Mouse (Mus musculus): ENCODE data around the gene Endov. TPM values are rescaled to one million over a fixed set of nuclear protein-coding genes. Genes with fewer than 3 reads are reported as not detected.

Endov gene
- total RNA-seq, 2 experiments from 2014 or later: 7.1 to 10.3 TPM

GRCm38 (mm10) chr11:119514967-119515636 lies 24.0 kb downstream of the Endov start:
- DNase-seq (ENCODE audit: low spot score): no peak
- intact Hi-C loops (cut with DNase I): no loop called here

- intact Hi-C loops (cut with DNase I): no loop called here
- no peak for DNase-seq (ENCODE audit: low spot score)
These were observed 24.9 kb downstream of the Endov start for GRCm38 (mm10) chr11:119515823-119516676.

- intact Hi-C loops (cut with DNase I): no loop called here
- no peak for DNase-seq (ENCODE audit: low spot score)
These were observed 25.7 kb downstream of the Endov start for GRCm38 (mm10) chr11:119516677-119517361.

DNA sequence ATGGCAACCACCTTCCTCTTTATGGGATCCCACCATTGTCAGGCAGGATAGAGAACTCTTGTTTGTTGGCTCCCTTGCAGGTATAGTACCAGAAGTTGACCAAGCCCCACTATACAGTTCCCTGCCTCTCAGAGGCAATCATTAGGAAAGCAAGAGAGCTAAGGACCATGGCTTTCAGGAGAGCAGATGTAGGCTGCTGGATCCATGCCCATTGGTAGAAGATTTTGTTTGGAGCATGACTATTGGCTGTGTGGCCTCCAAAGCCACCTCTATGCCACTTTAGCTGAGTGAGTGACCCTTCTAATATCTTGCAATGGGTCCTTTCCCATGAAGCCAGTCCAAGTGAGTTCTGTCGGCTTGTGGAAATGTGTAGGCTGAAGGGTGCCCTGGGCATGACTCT lies 28.2 kb downstream of the Endov start:
- intact Hi-C loops (cut with DNase I): no loop called here
- DNase-seq (ENCODE audit: low spot score): no peak

DNA sequence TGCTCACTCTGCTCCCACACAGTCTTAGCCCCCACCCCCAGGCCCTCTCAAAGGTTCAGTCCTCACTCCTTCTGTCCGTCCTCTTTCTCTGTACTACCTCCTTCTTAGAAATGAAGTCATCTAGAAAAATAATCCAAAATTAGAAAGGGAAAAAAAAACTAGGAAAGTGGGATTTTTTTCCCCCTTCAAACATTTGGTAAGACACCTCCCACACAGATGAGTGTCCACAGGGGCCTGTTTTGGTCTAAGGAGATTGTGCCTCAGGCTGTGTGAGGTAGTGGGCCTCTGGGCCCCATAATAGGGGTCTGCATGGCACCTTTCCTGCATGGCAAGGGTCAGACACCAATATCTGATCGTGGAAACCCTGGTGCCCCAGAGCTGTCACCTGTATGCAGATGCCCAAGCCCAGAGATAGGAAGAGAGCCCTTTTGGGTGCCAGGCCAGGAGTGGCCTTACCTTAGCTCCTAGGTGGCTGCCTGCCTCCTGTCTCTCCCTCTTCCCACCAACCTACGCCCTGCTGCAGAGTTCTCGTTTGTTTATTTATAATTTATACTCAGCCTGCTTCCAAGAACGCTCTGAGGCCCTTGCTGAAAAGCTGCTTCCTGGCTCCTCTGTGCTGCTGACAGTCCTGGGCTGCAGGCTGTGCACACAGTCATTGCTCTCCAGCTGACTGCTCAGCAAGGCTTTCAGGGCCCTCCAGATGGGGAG lies 29.0 kb downstream of the Endov start:
- intact Hi-C loops (cut with DNase I): no loop called here
- no peak for DNase-seq (ENCODE audit: low spot score)

DNA sequence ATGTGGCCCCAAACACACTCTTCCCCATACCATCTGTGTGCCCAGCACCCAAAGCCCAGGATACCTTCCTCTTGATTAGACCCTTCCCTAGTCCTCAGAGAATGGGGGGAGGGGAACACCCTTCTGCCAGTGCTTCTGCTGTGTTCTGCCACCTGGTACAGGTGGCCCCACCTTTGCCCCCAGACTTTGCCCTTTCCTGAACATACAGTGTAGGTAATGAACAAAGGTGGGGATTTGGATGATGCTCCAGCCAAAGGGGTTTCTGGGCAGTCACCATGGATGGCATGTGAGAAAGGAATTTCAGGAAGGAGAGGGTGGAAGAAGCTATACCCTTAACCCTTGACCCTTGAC lies 29.5 kb downstream of the Endov start:
- DNase-seq (ENCODE audit: low spot score): no peak
- intact Hi-C loops (cut with DNase I): no loop called here

DNA sequence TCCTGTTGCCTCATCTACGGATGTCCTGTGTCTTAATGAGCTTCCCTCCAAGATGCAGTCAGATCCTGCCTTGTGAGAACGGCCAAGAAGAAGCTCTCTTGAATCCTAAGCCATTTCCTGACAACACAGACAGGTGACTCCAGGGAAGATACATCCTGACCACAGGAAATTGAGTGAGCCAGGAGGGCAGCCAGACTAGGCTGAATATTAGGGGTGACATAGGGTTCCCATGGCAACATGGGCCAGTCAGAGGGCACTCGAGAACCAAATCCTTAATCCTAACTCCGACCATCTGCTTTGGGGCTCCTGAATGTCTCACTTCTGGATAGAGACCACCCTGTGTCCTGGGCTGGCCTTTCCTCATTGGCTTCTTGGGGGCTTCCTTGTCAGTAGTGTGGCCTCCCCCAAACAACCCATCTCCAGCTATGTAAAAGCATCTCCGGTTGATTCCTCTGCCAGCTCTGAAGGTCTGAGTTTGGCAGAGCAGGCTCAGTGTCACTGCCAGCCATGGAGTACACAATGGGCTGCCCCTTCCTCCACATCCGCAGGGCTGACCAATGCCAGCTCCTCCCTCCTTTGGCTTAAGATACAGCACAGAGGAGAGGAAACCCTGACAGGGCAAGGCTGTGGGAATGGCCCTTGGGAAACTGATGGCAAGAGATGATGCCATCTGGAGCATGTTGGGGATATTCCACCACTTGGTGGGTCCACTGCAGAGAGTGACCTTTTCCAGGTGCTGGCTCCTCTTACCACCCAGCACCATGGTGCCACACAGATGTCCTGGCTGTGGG lies 31.0 kb downstream of the Endov start:
- intact Hi-C loops (cut with DNase I): no loop called here

DNA sequence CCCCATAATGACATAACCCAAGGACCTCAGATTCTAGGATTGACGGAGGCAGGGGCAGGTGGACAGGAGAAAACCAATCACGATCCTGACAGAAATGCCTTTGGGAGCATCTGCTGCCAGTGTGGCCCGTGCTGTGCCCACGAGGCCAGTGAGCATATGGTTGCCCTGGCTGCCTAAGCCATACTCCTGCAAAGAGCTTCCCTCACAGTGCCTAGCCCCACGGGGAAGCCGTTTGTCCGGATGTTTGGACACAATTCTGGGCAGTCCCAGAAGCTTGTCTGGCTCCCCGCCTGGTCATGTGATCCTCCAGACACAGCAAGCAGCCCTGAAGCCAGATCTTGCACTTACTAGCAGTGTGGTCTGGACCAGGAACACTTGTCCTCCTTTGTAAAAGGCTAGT lies 31.6 kb downstream of the Endov start:
- intact Hi-C loops (cut with DNase I): no loop called here
- DNase-seq (ENCODE audit: low spot score): no peak

More for the DNA sequence above, 31.0 kb downstream of the Endov start:
- no peak for DNase-seq (ENCODE audit: low spot score)

- DNase-seq (ENCODE audit: low spot score): no peak
- intact Hi-C loops (cut with DNase I): no loop called here
These were observed 32.2 kb downstream of the Endov start for GRCm38 (mm10) chr11:119523392-119523791.

DNA sequence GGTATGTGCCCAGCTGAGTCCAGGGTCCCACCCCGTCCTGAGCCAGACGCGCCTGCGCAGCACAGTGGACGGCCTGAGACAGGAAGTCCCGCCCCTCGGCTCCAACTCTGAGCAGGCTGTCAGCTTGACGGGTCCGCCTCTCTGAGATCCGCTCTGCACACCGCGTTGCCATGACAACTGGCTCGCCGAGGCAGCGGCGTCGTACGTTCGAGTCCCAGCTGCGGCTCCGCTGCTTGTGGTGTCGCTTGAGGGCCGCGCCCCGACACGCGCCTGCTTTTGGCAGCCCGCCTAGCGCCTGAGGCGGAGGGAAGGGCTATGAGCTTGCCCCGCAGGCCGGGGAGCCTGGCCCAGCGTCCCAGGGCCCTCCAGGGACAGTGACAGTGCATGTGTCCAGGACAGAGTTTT lies 33.4 kb downstream of the Endov start:
- intact Hi-C loops (cut with DNase I): no loop called here
- DNase-seq (ENCODE audit: low spot score): peak; percentile 79

DNA sequence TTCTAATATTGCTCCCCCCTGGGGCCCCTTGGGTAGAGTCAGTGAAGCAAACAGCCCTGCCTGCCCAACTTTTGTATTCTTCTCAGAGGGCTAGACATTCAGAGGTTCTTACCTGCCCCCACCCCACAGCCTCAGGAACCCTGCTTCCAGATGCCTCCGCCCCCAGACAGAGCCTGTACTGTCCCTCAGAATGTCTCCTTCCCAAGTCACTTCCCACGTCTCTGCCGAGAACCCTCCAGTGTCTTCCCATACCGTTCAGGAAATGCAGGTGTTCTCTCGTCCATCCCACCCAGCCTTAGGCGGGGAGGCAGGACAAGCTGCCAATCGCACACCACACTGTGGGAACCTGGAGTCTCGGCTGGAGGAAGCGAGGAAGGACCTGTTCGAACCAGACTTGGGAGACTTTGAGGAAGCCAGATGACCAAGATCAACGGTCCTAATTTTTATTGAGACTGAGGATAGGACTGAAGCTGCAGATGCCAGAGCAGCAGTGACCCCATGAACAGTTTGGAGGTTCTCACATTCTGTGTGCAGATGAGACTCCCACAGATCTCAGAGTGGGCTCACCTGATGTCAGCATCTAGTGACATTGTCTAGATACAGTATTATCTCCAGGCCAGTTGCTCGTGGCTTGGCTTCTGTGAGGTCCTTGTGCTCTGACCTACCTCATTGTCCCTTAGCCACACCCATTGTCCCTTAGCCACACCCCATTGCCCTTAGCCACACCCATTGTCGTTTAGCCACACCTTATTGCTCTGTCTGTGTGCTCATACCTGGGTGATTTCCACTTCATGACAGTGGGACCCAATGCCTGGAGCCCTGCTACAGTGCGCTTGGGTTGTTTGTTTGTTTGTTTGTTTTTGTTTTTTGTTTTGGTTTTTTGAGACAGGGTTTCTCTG lies 35.2 kb downstream of the Endov start:
- intact Hi-C loops (cut with DNase I): no loop called here

GRCm38 (mm10) chr11:119528930-119529329 lies 37.8 kb downstream of the Endov start:
- intact Hi-C loops (cut with DNase I): no loop called here
- DNase-seq (ENCODE audit: low spot score): no peak

More for the DNA sequence above, 35.2 kb downstream of the Endov start:
- DNase-seq (ENCODE audit: low spot score): no peak

DNA sequence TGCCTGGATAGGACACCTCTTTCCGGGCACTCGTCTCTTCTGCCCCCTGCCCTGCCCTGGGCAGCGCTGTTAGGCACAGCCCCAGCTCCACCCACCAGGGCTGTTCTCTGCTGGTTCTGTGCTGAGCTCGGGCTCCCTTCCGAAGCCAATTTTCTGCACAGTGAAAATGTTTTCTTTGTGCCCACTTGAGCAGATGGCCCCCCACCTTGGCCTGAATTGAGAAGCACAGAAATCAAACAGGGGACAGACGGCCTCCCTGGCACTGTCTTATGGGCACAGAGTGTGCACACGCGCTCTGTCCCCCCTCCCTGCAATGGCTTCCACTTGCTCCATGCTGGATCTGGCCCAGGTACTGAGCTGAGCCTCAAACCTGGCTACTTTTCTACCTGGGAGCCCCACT lies 41.3 kb downstream of the Endov start:
- no peak for DNase-seq (ENCODE audit: low spot score)
- intact Hi-C loops (cut with DNase I): no loop called here

DNA sequence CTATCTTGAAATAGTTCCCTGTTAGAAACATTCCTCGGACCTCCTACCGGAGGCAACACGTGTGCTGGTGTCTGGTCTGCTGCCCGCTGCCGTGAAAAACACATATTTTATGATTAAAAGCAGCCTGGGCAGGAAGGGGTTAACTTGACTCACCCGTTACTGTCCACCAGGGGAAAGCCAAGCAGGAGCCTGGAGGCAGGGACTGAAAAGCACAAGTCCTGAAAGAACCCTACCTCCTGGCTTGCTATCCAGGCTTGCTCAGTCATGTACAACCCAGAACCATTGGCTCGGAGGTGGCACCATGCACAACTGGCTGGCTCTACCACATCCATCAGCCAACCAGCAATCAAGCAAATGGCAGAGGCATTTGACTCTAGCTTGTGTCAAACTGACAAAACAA lies 42.6 kb downstream of the Endov start:
- intact Hi-C loops (cut with DNase I): no loop called here
- DNase-seq (ENCODE audit: low spot score): no peak

GRCm38 (mm10) chr11:119539944-119540343 lies 48.8 kb downstream of the Endov start:
- no peak for DNase-seq (ENCODE audit: low spot score)
- intact Hi-C loops (cut with DNase I): no loop called here

- intact Hi-C loops (cut with DNase I): no loop called here
These were observed 49.4 kb downstream of the Endov start for GRCm38 (mm10) chr11:119540560-119540959.

DNA sequence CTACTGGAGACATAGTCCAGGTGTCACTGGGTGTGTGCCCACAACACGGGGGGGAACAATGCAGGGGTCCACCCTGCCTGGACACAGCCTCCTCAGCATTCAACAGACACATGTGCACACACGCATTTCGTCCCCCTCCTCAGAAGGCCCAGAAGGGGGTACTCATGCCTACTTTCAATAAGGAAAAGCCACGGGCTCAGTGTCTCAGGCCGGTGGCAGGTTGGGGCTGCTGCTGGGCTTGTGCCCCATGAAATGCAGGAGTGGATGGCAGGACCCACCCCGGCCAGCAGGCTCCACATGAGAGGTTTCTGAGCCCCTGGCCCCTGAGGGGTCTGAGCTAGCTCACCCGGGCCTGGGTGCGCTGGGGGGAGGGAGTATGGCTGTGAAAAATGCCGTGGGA lies 49.9 kb downstream of the Endov start:
- intact Hi-C loops (cut with DNase I): no loop called here

More at GRCm38 (mm10) chr11:119540560-119540959, 49.4 kb downstream of the Endov start:
- DNase-seq (ENCODE audit: low spot score): no peak

GRCm38 (mm10) chr11:119542371-119542770 lies 51.2 kb downstream of the Endov start:
- intact Hi-C loops (cut with DNase I): no loop called here
- no peak for DNase-seq (ENCODE audit: low spot score)

More for the DNA sequence above, 49.9 kb downstream of the Endov start:
- no peak for DNase-seq (ENCODE audit: low spot score)

Measured in heart, postnatal 25 days (tissue).